Mouse (Mus musculus) liver, embryonic 15.5 days (tissue): ENCODE results near the gene Kyat1. TPM values are rescaled to one million over a fixed set of nuclear protein-coding genes. Genes with fewer than 3 reads are reported as not detected.

Experiments
- ATAC-seq: fragments of 200-750 bp; cut with Nextera tagmentation; 2 replicates; pipeline ENCODE4 v1.8.0; 2017; ENCODE audit warnings: moderate number of reproducible peaks, mild to moderate bottlenecking, moderate library complexity; ENCODE audit not compliant: insufficient read depth
- H3K27ac ChIP-seq: fragments of 300-500 bp; sonication (generic); replicated peaks from 2 replicates; pipeline ENCODE4 v1.5.1; 2015; ENCODE audit warnings: mild to moderate bottlenecking, inconsistent platforms
- H3K27me3 ChIP-seq: fragments of 300-500 bp; sonication (generic); 2 replicates; pipeline ENCODE4 v1.6.1; 2015; ENCODE audit warnings: mild to moderate bottlenecking, inconsistent platforms
- H3K36me3 ChIP-seq: fragments of 300-500 bp; sonication (generic); replicated peaks from 2 replicates; pipeline ENCODE4 v1.6.1; 2015; ENCODE audit warnings: moderate library complexity, mild to moderate bottlenecking, inconsistent platforms
- H3K4me1 ChIP-seq: fragments of 300-500 bp; sonication (generic); replicated peaks from 2 replicates; pipeline ENCODE4 v1.6.1; 2015; ENCODE audit warnings: inconsistent platforms
- H3K4me2 ChIP-seq: fragments of 300-500 bp; sonication (generic); 2 replicates; pipeline ENCODE4 v1.6.1; 2015; ENCODE audit warnings: moderate library complexity, mild to moderate bottlenecking, inconsistent platforms
- H3K4me3 ChIP-seq: fragments of 300-500 bp; sonication (generic); replicated peaks from 2 replicates; pipeline ENCODE4 v1.5.1; 2015; ENCODE audit warnings: mild to moderate bottlenecking, inconsistent platforms
- H3K9ac ChIP-seq: fragments of 300-500 bp; sonication (generic); 2 replicates; pipeline ENCODE4 v1.6.1; 2015; ENCODE audit warnings: moderate library complexity, mild to moderate bottlenecking, inconsistent platforms
- H3K9me3 ChIP-seq: fragments of 300-500 bp; sonication (generic); replicated peaks from 2 replicates; pipeline ENCODE4 v1.6.1; 2016; ENCODE audit warnings: inconsistent platforms
- WGBS: fragments of 180-500 bp; shearing (Covaris S2); methylation state at CpG from one replicate; pipeline ENCODE4 v1.1.7; 2015; ENCODE audit warnings: mixed read lengths; ENCODE audit not compliant: insufficient replicate concordance; 5-methylcytosine and 5-hydroxymethylcytosine counted together
- polyA plus RNA-seq: library from polyadenylated mRNA; unstranded; fragments of >200 nt; fragmentation: Nextera tagmentation; extraction: Ambion mirVana; gene quantifications from 2 replicates; pipeline ENCODE4 v1.2.1, GENCODE M21; 2015

Kyat1 gene
- polyA plus RNA-seq, 1 experiment from 2014 or later: 11.7 TPM

- H3K27ac ChIP-seq: no peak overlapping the region
- 53% methylated on average over 10 of the region's 10 CpGs for WGBS
- ATAC-seq: no peak
Observed at GRCm38 (mm10) chr2:30136458-30136857, 69.2 kb downstream of the Kyat1 start.

More at GRCm38 (mm10) chr2:30136458-30136857, 69.2 kb downstream of the Kyat1 start:
- peaks cover 33% of the 10 kb centered on the region for H3K36me3 ChIP-seq
- H3K9me3 ChIP-seq: no peaks in the 10 kb centered on the region
- peak overlapping the region; percentile 20; the same call in 1 of the 2 replicates for H3K4me2 ChIP-seq
- no peak overlapping the region for H3K9ac ChIP-seq
- peaks cover 51% of the 10 kb centered on the region for H3K4me1 ChIP-seq
- H3K27me3 ChIP-seq: no peaks in the 10 kb centered on the region
- H3K4me3 ChIP-seq: no peak overlapping the region

Other genes starting within 250 kb of the Kyat1 start
- gene Sptan1, start 240.3 kb downstream of the Kyat1 start, polyA plus RNA-seq: 14.0 and 17.8 TPM in 2 replicates
- gene Wdr34, start 157.0 kb downstream of the Kyat1 start, polyA plus RNA-seq: 6.2 and 7.1 TPM in 2 replicates
- gene Set, start 148.5 kb downstream of the Kyat1 start, polyA plus RNA-seq: 138 and 147 TPM in 2 replicates
- gene Pkn3, start 128.2 kb downstream of the Kyat1 start, polyA plus RNA-seq: 2.3 and 2.5 TPM in 2 replicates
- 19.3 and 20.6 TPM in 2 replicates for gene Zdhhc12, start 112.2 kb downstream of the Kyat1 start, polyA plus RNA-seq
- 2.4 and 2.5 TPM in 2 replicates for gene Zer1, start 81.3 kb downstream of the Kyat1 start, polyA plus RNA-seq
- gene Tbc1d13, start 72.1 kb downstream of the Kyat1 start, polyA plus RNA-seq: 2.0 and 2.6 TPM in 2 replicates
- gene Endog, start 34.4 kb downstream of the Kyat1 start, polyA plus RNA-seq: 17.9 and 22.1 TPM in 2 replicates
- gene Spout1, start 27.4 kb downstream of the Kyat1 start, polyA plus RNA-seq: 24.9 and 27.3 TPM in 2 replicates
- 10.5 and 11.6 TPM in 2 replicates for gene Lrrc8a, start 31.9 kb upstream of the Kyat1 start, polyA plus RNA-seq
- 0.10 and 0.16 TPM in 2 replicates for gene Gm28035, start 34.7 kb upstream of the Kyat1 start, polyA plus RNA-seq
- gene Phyhd1, start 60.4 kb upstream of the Kyat1 start, polyA plus RNA-seq: 13.0 and 15.7 TPM in 2 replicates
- gene Gm28038, start 75.2 kb upstream of the Kyat1 start, polyA plus RNA-seq: not detected in 2 replicates
- gene Dolk, start 80.5 kb upstream of the Kyat1 start, polyA plus RNA-seq: 12.0 and 14.3 TPM in 2 replicates
- gene Nup188, start 80.5 kb upstream of the Kyat1 start, polyA plus RNA-seq: 13.6 and 14.0 TPM in 2 replicates
- gene Sh3glb2, start 153.5 kb upstream of the Kyat1 start, polyA plus RNA-seq: 18.9 and 20.4 TPM in 2 replicates
- gene Miga2, start 158.4 kb upstream of the Kyat1 start, polyA plus RNA-seq: 7.5 and 7.7 TPM in 2 replicates
- 16.6 and 19.1 TPM in 2 replicates for gene Dolpp1, start 186.4 kb upstream of the Kyat1 start, polyA plus RNA-seq
- gene Crat, start 210.0 kb upstream of the Kyat1 start, polyA plus RNA-seq: 24.3 and 29.0 TPM in 2 replicates
- 129 and 141 TPM in 2 replicates for gene Ptpa, start 210.2 kb upstream of the Kyat1 start, polyA plus RNA-seq